Mouse (Mus musculus) midbrain, embryonic 16.5 days (tissue): Measurements from ENCODE around the gene Rwdd3. TPM values are rescaled to one million over a fixed set of nuclear protein-coding genes. Genes with fewer than 3 reads are reported as not detected.
A peak's percentile ranks its signal among the peaks of the same experiment; 100 is the strongest.

Source experiments
- ATAC-seq: fragments of 200-750 bp; cut with Nextera tagmentation; 2 replicates; pipeline ENCODE4 v1.8.0; 2017; ENCODE audit warnings: moderate TSS enrichment
- H3K27ac ChIP-seq: fragments of 300-500 bp; sonication (generic); 2 replicates; pipeline ENCODE4 v1.5.1; 2014; ENCODE audit warnings: mild to moderate bottlenecking, low read length, mixed read lengths
- H3K27me3 ChIP-seq: fragments of 300-500 bp; sonication (generic); 2 replicates; pipeline ENCODE4 v1.6.1; 2014; ENCODE audit warnings: low read depth, low read length, mixed read lengths; ENCODE audit not compliant: control insufficient read depth, insufficient read depth
- H3K36me3 ChIP-seq: fragments of 300-500 bp; sonication (generic); 2 replicates; pipeline ENCODE4 v1.6.1; 2014; ENCODE audit warnings: mild to moderate bottlenecking, low read length, moderate library complexity, mixed read lengths; ENCODE audit not compliant: control insufficient read depth, insufficient read depth
- H3K4me1 ChIP-seq: fragments of 300-500 bp; sonication (generic); 2 replicates; pipeline ENCODE4 v1.6.1; 2014; ENCODE audit warnings: mild to moderate bottlenecking, low read length, mixed read lengths; ENCODE audit not compliant: control insufficient read depth, insufficient read depth
- H3K4me2 ChIP-seq: fragments of 300-500 bp; sonication (generic); 2 replicates; pipeline ENCODE4 v1.6.1; 2014; ENCODE audit warnings: mild to moderate bottlenecking, low read length, mixed read lengths
- H3K4me3 ChIP-seq: fragments of 300-500 bp; sonication (generic); 2 replicates; pipeline ENCODE4 v1.5.1; 2014; ENCODE audit warnings: low read depth, mild to moderate bottlenecking, low read length, moderate library complexity, mixed read lengths
- H3K9ac ChIP-seq: fragments of 300-500 bp; sonication (generic); 2 replicates; pipeline ENCODE4 v1.6.1; 2014; ENCODE audit warnings: low read depth, low read length, mixed read lengths
- H3K9me3 ChIP-seq: fragments of 300-500 bp; sonication (generic); replicated peaks from 2 replicates; pipeline ENCODE4 v1.6.1; 2014; ENCODE audit warnings: mild to moderate bottlenecking, low read length, mixed read lengths; ENCODE audit not compliant: control insufficient read depth, poor library complexity, severe bottlenecking
- WGBS: fragments of 180-500 bp; shearing (Covaris S2); extraction: QIAGEN DNeasy Blood & Tissue Kit; methylation state at CpG from one replicate; pipeline ENCODE4 v1.1.7; 2014; 5-methylcytosine and 5-hydroxymethylcytosine counted together
- polyA plus RNA-seq: library from polyadenylated mRNA; unstranded; fragments of >200 nt; fragmentation: Nextera tagmentation; extraction: Ambion mirVana; gene quantifications from 2 replicates; pipeline ENCODE4 v1.2.1, GENCODE M21; 2015

The Rwdd3 gene
- polyA plus RNA-seq, 1 experiment from 2014 or later = 7.7 TPM

DNA sequence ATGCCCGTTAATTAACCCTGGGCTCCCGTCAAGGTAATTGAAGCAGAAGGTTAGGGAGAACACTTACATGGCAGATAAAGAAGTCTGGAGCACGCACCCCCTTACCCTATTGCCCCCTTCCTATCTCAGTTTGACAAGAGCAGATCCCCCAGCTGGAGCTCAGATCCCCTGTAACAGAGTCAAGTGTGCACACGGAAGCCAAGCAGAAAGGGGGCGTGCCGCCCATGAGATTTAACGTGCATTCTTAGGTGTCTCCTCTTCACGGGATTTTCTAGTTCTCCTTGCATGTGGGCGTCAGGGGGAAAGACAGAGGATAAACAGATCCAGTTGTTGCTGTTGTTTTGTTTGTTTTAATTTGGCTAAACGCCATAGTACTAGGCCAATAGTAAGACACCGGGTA is 37.6 kb downstream of the Rwdd3 start:
- 74% methylated on average over 11 of the region's 11 CpGs for WGBS
- H3K9me3 ChIP-seq = no peaks in the 10 kb centered on the region; the same call in 1 of the 2 replicates
- H3K4me3 ChIP-seq = no peak overlapping the region
- no peak overlapping the region for H3K9ac ChIP-seq
- no peak; the same call in 1 of the 2 replicates for ATAC-seq
- H3K36me3 ChIP-seq = no peaks in the 10 kb centered on the region
- 0 out of 2 replicates have a peak overlapping the region, but pooled peaks have one; percentile 17 for H3K4me2 ChIP-seq
- no peaks in the 10 kb centered on the region for H3K27me3 ChIP-seq
- H3K27ac ChIP-seq = no peak overlapping the region
- no peaks in the 10 kb centered on the region for H3K4me1 ChIP-seq

DNA sequence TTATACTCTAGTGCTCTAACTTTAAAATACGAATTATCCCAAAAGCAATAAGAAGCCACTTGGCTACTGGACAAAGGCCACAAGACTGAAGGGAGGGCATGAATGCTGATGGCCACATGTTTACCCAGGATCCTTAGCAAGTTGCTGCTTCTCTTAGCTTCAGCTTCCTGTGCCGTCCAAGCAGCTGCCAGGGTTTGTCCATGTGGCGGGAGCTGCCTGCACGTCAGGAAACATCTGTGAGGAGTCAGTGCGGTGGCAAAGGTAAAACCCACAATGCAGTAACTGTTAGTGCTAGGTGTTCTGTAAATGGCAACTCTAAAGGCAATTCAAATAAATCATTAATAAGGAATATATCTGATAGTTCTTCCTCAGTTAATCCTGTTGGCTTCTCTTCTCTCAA is 38.5 kb downstream of the Rwdd3 start:
- Histone ChIP-seq H3K9me3 (no peaks in the 10 kb centered on the region; the same call in 1 of the 2 replicates), H3K9ac (no peak overlapping the region), H3K36me3 (no peaks in the 10 kb centered on the region), H3K4me2 (no peak overlapping the region), H3K27ac (no peak overlapping the region), H3K27me3 (no peaks in the 10 kb centered on the region), H3K4me1 (no peaks in the 10 kb centered on the region), H3K4me3 (no peak overlapping the region)
- no peak for ATAC-seq
- 88% methylated on average over 5 of the region's 5 CpGs for WGBS

DNA sequence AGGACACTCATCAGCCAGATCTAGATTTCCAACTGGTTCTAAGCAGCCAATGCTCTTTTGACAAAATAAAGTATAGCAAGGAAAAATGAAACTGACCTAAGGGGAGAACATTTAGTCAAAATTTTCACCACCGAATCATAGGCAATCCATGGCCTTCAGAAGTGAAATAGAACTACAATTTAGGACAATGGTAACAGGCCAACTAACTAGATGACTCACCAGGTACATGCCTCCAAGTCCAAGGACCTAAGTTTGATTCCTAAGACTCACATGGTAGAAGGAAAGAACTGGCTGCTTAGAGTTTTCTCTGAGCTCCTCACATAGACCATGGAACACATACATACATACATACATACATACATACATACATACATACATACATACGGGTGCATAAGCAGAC is 44.3 kb downstream of the Rwdd3 start:
- H3K27ac ChIP-seq = no peak overlapping the region
- H3K36me3 ChIP-seq = no peaks in the 10 kb centered on the region
- no peaks in the 10 kb centered on the region for H3K27me3 ChIP-seq
- H3K9me3 ChIP-seq = no peaks in the 10 kb centered on the region
- no peaks in the 10 kb centered on the region for H3K4me1 ChIP-seq
- H3K4me2 ChIP-seq = no peak overlapping the region
- ATAC-seq = no peak
- WGBS = 92% methylated on average over 2 of the region's 2 CpGs
- H3K4me3 ChIP-seq = no peak overlapping the region
- H3K9ac ChIP-seq = no peak overlapping the region

DNA sequence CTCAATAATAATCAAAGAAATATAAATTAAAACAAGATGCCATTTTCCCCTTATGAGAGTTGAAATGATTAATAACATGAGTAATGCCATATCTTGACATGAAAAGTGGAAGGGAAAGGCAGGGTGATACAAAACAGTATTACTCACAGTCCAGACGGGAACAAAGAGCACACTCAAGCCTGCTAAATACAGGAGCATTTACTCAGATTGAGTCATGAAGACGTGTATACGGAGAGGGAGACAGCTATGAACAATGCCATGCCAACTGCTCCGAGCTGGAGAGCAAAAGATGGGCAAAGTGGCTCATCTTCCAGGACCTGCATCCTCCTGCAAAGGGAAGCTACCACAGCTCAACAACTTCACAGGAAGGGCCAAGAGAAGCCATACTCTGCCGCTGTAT is 45.0 kb downstream of the Rwdd3 start:
- Histone ChIP-seq H3K9me3 (no peaks in the 10 kb centered on the region), H3K4me1 (no peaks in the 10 kb centered on the region), H3K27me3 (no peaks in the 10 kb centered on the region), H3K9ac (no peak overlapping the region), H3K27ac (no peak overlapping the region), H3K36me3 (no peaks in the 10 kb centered on the region), H3K4me2 (no peak overlapping the region), H3K4me3 (no peak overlapping the region)
- WGBS = 75% methylated on average over 5 of the region's 5 CpGs
- no peak for ATAC-seq

DNA sequence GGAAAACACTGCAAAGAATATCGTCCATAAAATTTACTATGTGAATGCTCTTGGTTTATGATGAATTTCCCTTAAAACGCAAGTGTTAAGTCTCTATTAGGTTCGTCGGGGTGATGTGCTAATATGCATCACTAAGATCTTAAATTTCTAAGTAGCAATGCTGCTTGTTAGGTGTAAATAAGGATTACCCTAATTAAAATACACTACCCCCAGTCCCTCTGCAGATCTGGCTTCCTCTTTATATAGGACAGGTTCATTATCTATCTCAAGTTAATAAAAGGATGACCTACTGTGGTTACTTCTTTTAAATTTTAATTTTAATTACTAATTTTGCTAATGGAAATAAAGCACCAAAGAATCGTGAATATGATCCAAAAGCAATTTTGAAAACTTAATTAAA is 50.4 kb downstream of the Rwdd3 start:
- H3K9ac ChIP-seq = no peak overlapping the region
- WGBS = 74% methylated on average over 5 of the region's 5 CpGs

DNA sequence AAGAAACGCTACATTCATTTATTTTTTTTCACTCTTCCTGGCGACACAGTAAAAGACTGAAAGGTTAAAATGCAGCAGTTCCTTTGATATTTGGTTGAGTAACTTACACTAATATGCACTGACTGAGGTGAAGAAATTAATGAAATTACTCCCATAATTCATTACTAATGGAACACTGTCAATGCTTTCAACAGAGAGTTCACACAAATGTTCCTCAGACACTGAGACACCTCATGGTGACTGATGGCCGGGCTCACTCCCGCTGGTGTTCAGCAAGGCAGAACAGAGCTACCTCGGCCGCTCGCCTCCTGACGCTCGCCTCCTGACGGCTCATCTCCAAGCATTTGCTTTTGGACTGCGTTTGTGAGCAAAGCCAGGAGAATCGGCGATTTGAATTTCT is 54.9 kb downstream of the Rwdd3 start:
- no peak overlapping the region for H3K4me3 ChIP-seq
- H3K9me3 ChIP-seq = no peaks in the 10 kb centered on the region; the same call in 1 of the 2 replicates
- no peaks in the 10 kb centered on the region for H3K27me3 ChIP-seq
- WGBS = 71% methylated on average over 13 of the region's 13 CpGs
- H3K27ac ChIP-seq = no peak overlapping the region
- H3K4me1 ChIP-seq = peaks cover 2% of the 10 kb centered on the region; the same call in 1 of the 2 replicates
- no peak overlapping the region for H3K4me2 ChIP-seq
- H3K36me3 ChIP-seq = no peaks in the 10 kb centered on the region
- H3K9ac ChIP-seq = no peak overlapping the region
- no peak for ATAC-seq

More for the DNA sequence above, 50.4 kb downstream of the Rwdd3 start:
- H3K4me1 ChIP-seq = no peaks in the 10 kb centered on the region
- no peaks in the 10 kb centered on the region for H3K9me3 ChIP-seq
- H3K27me3 ChIP-seq = no peaks in the 10 kb centered on the region
- H3K27ac ChIP-seq = no peak overlapping the region
- no peak for ATAC-seq
- H3K4me3 ChIP-seq = no peak overlapping the region
- H3K4me2 ChIP-seq = no peak overlapping the region
- no peaks in the 10 kb centered on the region for H3K36me3 ChIP-seq

DNA sequence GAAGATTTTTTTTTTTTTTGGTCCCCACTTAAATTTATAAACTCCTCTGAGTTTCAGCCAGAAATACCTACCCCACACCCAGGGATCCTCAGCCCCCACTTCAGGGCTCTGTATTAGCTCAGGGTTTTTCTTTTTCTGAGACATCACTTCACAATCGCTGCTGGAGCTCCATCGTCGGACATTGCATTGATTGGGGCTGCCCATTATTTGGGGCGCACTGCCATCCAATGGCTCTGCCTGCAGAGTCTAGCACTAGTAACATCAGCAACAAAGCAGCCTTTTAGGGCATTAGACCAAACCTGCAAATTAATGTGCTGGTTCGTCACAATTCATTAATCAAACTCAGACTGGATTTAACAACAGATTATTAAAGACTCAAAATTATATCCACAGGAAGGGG is 55.4 kb downstream of the Rwdd3 start:
- no peaks in the 10 kb centered on the region; the same call in 1 of the 2 replicates for H3K9me3 ChIP-seq
- no peaks in the 10 kb centered on the region for H3K27me3 ChIP-seq
- H3K27ac ChIP-seq = no peak overlapping the region
- no peaks in the 10 kb centered on the region for H3K36me3 ChIP-seq
- no peak overlapping the region for H3K4me3 ChIP-seq
- 66% methylated on average over 5 of the region's 5 CpGs for WGBS
- H3K4me1 ChIP-seq = peaks cover 2% of the 10 kb centered on the region; the same call in 1 of the 2 replicates
- H3K4me2 ChIP-seq = no peak overlapping the region
- H3K9ac ChIP-seq = no peak overlapping the region
- ATAC-seq = no peak

DNA sequence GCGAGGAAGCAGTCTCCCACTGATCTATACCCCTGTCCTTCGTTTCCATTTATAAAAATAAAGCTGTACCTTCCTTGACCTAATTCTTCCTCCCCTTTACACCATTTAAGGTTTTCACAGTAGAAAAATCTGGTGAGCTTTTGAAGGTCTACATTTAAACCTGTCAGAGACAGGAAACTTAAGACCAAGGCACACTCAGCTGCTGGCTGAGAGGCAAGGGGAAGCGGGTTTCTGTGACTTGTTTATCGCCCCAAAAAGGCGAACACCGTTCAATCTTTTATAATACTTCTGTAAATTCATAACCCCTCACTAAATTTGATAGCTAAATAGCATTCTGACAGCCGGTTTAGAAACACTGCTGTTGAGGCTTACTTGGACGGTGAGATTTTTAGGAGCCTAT is 60.4 kb downstream of the Rwdd3 start:
- H3K27ac ChIP-seq = no peak overlapping the region
- 87% methylated on average over 8 of the region's 8 CpGs for WGBS

DNA sequence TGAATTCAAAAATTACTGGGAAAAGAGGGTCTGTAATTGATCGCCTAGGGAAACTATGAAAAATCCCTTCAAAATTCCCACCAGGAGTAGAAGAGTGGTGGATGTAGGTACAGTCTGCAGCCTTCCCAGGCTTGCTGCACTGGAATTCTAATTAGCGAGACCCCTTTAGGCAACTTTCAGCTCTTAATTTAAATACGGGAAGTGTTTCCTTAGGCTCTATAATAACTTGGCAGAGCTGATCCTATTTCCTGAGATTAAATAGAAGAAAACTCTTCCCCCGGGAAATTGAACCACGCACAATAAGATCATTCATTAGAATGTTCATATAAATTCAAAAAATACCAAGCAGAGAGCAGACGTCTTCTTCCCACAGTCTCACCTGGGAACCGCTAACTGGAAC is 61.1 kb downstream of the Rwdd3 start:
- Histone ChIP-seq H3K27ac (no peak overlapping the region), H3K4me3 (no peak overlapping the region), H3K27me3 (no peaks in the 10 kb centered on the region), H3K4me2 (no peak overlapping the region), H3K9me3 (no peaks in the 10 kb centered on the region; the same call in 1 of the 2 replicates), H3K4me1 (peaks cover under 1% of the 10 kb centered on the region; the same call in 1 of the 2 replicates), H3K36me3 (no peaks in the 10 kb centered on the region), H3K9ac (no peak overlapping the region)
- 62% methylated on average over 7 of the region's 7 CpGs for WGBS
- ATAC-seq = no peak

More for the DNA sequence above, 60.4 kb downstream of the Rwdd3 start:
- H3K4me2 ChIP-seq = no peak overlapping the region
- no peak overlapping the region for H3K9ac ChIP-seq
- ATAC-seq = no peak
- no peak overlapping the region for H3K4me3 ChIP-seq
- H3K4me1 ChIP-seq = peaks cover 2% of the 10 kb centered on the region; the same call in 1 of the 2 replicates
- H3K9me3 ChIP-seq = no peaks in the 10 kb centered on the region; the same call in 1 of the 2 replicates
- H3K36me3 ChIP-seq = no peaks in the 10 kb centered on the region
- no peaks in the 10 kb centered on the region for H3K27me3 ChIP-seq
